Mouse (Mus musculus) kidney, adult 11 months (tissue): Measurements from ENCODE around the gene Bves.

Experiments
- DNase-seq: peaks from one replicate; pipeline ENCODE4 v3.0.0; 2022

Gene Bves

DNA sequence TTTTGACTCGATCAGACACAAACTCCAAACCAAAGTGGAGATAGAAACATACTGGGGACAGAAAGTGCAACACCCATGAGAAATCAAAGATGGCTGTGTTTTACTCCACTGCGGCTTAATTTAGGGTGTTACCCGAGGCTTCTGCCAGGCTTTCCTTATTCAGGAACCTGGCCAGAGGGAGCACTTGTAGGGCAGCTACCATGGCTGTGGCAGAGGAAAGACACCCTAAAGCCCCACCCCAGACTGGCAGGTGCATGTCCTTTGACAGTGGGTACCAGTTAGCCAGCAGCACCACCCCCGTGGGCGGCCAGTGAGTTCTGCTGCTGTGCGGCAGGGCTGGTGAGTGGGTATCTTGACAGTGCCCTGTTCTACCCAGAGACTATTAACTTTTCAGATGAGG, 20.5 kb downstream of the Bves start:
- no peak for DNase-seq

DNA sequence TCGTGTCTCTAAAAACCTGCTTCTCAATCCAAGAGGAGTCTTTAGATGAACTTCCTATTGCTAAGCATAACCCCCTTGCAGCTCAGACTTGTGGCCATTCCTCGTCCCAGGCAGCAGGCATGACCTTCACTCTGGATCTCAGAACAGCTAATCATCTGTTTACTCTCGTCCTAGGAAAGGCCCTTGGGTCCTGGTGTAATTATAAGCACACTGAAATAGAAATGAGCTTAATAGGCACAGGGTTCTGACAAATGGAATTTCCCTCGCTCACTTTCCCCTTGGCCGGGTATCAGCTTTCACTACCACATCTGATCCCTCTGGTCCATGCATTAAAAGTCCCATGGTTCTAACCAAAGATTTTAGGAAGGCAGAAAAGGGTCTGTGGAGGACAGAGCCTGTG, 27.8 kb downstream of the Bves start:
- peak; percentile 4 for DNase-seq

DNA sequence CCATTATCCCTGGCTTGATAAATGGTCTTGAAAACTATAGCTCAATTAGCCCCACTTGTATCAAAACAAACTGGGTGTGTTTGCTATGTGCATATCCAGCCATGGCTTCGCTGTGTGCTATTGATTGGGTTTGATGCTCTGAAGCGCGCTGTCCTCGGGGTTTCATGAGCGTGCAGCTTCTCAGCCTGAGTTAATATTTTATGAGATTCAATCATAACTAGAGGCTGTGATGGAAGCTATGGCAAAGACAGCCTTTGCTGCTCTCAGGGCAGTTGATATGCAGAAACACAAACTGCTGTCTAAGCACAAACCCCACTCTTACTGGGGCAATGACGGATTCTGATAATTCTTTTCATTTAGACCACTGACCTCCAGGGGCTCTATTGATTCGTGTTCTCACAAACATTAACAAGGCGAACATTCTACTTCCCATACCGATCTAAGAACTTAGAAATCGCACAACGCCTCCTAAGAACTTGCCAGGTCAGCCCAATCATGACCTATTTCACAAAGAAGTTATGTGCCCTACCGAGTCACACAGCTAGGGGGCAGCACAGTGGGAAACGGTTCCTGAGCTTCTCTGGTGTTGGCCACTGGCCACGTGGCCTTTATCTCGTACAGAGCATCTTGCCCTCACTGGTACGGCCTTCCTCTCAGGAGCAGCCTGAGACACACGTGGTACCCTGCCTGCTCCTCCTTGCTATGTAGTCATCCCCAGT, 31.6 kb downstream of the Bves start:
- DNase-seq: no peak

DNA sequence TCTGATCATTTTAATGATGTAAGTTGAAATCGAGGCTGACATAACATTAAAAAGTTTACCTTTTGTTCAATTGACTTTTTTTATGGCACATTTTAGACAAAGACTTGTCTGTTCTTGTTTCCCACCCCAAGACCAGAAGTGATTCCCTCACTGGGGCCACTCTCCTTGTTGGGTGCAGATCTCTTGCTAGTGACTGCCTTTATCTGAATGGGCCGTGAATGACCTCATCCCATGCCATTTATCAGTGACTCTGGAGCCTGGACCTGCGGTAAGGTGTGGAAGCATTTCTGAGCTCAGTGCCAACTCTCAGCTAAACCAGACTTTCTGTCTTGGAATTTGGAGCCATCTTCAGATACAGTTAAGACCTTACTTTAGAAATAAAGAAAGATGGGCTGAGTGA, 34.1 kb downstream of the Bves start:
- DNase-seq: no peak

DNA sequence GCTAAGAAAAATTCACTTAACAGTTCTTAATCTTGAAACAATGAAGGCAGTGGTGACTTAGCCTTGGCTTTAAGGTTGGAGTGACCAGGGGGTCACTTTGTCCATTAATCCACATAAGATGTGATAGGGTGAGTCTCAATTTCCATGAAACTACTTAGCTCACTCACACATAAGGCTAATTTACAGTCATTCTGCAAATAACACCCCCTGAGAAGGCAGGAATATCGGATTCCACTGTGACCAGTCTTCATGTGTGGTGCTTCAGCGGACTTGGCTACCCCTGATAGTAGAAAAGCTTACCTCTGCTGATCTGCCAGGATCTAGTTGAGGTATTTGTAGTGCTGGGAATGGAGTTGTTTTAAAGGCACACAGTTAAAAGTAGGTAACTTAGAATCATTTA, 35.0 kb downstream of the Bves start:
- no peak for DNase-seq

DNA sequence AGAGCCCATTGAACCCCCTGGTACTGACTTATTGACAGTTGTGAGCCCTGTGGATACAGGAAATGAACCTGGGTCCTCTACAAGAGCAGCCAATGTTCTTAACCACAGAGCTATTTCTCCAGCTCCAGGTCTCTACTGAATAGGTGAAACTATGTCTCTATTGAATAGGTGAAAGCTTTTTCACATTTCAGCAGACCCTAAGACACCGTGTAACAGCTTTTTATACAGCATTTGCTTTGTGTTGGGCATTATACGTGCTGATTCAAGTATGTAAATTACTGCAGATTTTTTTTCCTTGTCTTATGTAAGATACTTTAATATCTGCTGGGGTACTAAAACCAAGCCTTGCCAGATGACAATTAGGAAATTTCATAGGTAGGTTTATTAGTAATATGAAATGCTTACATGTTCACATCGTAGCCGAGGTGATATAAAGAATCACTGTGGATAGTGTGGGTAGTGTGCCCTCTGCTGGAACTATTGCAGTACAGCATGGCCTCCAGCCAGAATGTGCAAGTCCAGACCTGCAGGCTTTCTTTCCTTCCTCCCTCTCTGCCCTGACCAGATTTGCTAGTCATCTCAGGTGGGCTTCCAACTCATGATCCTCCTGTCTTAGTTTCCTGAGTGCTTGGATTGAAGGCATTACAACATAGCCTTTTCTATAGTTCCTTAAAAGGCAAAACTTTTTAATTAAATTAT, 37.6 kb downstream of the Bves start:
- peak; percentile 21 for DNase-seq

DNA sequence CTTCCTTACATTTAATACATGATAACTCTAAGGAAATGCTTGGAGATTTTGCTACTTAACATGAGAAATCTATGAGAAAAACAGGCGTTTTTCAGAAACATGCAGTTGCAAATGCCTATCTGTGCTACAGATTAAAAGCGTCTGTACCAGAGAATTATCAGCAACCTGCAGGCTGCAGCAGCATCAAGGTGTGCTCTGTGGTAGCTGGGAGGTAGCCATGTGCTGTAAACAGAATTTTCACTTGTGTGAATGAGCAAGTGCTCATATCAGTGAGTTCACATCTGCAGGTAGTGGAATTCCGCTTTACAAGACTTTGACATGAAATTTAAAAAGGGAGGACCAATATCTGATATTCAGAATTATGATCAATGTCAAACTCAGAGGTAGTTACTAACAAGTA, 42.7 kb downstream of the Bves start:
- no peak for DNase-seq

DNA sequence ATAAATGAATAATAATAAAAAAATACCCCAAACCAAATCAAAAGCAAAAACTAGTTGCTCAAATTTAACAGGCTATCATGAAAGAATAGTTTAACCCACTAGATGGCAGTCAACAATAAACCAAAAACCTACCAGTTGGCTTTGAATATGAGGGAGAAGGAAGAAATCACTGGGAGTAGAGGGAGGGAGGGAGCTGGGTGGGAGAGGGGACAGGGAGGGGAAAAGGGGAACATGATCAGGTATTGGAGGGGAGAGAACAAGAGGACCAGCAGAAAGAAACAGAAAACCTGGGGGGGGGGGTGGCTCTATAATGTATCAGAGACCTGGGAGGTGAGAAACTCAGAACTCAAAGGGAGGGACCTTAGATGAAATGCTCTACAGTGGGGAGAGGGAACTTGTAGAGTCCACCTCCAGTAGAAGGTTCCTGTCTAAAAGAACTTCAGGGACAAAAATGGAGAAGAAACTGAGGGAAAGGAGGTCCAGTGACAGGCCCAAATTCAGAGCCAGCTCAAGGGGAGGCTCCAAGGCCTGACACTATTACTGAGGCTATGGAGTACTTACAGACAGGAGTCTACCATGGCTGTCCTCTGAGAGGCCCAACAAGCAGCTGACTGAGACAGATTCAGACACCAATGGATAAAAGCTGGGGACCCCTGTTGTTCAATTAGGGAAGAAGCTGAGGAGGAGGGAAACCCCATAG, 46.5 kb downstream of the Bves start:
- no peak for DNase-seq

DNA sequence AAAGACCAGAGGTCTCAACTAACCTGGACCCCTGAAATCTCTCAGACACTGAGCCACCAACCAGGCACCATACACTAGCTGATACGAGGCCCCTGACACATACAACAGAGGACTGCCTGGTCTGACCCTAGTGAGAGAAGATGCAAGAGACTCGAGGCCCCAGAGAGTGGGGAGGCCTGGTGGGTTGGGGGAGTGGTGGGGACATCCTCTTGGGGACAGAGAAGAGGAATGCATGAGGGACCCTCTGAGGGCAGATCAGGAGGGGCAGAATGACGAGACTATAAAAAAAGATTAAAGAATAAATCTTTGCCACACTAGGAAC, 47.0 kb downstream of the Bves start:
- DNase-seq: no peak

DNA sequence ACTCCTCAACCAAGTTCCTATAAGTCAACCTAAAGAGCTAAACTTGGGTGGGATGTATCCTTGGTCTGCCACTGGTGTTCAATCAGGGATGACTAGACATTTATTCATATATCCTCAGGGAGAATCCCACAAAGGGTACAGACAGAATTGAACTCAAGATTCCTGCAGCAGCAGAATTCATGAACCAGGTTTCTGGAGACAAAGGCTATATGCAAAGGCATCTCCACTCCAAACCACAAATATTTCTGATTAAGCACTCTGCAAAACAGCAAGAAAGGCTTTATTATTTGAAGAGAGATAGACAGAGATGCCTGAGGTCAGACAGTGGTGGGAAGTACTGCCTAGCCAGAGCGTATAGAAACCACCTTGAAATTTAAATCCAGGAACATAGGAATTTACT, 62.6 kb downstream of the Bves start:
- no peak for DNase-seq

DNA sequence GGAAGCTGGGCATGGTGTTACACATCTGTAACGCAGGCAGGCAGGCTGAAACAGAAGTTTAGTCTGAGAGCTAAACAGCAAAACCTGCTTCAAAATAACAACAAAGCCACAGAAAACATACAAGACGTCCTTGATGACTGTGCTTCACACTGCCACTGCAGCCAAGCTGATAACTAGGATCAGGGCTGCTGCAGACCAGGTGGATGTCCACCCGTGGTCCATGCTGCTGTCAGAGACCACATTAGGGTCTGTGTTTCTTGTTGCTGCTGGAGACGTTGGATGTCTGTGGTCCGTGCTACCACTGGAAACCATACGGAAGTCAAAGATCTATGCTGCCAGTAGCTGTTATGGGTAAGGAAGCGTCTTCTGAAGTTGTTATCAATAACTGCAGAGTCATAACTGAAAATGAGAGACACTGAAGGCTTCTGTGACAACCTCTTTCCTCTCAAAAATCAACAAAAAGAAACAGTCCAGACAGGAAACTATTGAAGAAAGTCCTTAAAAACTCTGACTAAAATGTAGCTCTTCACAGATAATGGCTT, 64.2 kb downstream of the Bves start:
- DNase-seq: no peak

DNA sequence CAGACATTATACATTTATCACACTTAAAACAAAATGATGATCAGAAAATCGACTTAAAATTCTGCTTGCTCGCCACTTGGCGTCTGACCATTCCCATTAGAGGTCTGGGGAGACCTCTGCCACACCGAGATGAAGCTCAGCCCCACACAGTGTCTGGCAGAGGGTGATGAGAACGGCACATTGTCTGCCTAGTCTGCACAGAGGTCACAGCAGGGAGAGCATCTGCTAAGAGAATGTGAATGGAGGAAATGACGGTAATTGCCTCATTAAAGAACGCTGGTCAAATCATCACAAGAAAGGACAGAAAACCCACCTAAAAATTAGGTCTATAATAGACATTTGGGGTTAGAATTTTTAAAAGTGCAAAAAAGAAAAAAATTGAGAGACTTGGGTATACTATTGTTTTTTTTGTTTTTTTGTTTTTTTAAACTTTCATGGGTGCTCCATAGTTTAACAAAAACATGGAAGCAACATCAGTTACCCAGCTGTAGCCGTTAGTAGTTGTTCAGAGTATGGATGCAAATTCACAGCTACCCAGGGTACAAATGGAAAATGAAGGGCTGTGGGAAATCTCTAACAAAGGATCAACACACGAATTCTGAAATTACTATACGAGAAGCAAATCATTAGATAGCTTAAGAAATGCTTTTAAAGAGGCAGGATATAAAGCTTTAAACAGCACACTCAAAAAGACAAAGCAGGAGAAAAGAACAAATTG, 75.2 kb downstream of the Bves start:
- DNase-seq: no peak

DNA sequence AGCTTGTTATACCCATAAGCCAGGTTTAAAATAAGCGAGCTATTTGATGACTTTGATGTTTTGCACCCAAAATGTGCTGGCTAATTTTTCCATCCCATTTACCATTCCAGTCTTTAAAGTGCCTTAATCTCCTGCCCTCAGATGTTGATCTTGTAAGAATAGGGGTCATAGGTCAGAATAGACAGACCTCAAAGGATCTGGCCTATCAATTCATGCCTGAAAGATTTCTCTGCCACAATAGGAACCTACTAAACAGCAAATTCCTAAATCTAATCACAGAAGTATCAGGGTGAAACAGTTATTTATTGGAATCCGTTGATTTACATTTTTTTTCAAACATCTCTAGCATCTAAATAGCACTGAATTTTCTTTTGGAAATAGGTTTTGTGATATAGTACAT, 76.2 kb downstream of the Bves start:
- DNase-seq: no peak

DNA sequence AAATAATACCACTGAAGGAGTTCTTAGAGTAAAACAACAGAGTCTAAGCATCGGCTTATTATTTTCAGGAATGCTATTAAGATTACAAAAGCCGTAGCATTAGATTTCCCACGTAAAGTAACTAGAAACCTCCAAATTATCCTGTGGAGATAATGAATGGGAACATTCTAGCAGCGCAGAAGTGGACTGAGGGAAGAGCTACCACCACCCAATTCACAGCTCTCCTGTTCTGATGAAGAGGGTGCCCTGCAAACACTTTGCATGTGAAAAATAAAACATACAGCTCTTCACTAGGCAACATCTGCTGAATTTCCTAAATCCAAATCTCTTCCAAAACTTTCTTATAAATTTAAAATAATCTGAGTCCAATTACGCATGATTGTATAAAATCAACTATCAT, 76.6 kb downstream of the Bves start:
- DNase-seq: no peak
